Mouse (Mus musculus) ES-E14 (cell line): ENCODE results near the gene Gm10160. TPM values are rescaled to one million over a fixed set of nuclear protein-coding genes. Genes with fewer than 3 reads are reported as not detected.
A peak's percentile ranks its signal among the peaks of the same experiment; 100 is the strongest.

ENCODE experiments used
- DNase-seq: peaks from one replicate; pipeline ENCODE4 v3.0.0-alpha.2; 2013; ENCODE audit warnings: low read depth, low spot score
- H3K27ac ChIP-seq: 2 replicates; pipeline ENCODE4 v1.5.1; 2012; ENCODE audit warnings: low read depth, mild to moderate bottlenecking, low read length, moderate library complexity, mixed read lengths; ENCODE audit not compliant: poor library complexity, insufficient read depth, severe bottlenecking
- H3K36me3 ChIP-seq: 2 replicates; pipeline ENCODE4 v1.6.1; 2012; ENCODE audit warnings: mild to moderate bottlenecking, low read length, moderate library complexity, mixed read lengths; ENCODE audit not compliant: control insufficient read depth, poor library complexity, insufficient read depth, severe bottlenecking
- H3K4me1 ChIP-seq, 2 experiments: fragments of 150-350 bp in 1 of 2; sonication (generic) in 1 of 2; 2 replicates each; pipeline ENCODE4 v1.6.1; 2012; ENCODE audit warnings: low read length in 2 of 2, mild to moderate bottlenecking in 1 of 2, mixed read lengths in 1 of 2; ENCODE audit not compliant: control insufficient read depth in 2 of 2, insufficient read depth in 2 of 2, poor library complexity in 1 of 2
- H3K4me3 ChIP-seq, 2 experiments: fragments of 150-350 bp in 1 of 2; sonication (generic) in 1 of 2; 2 replicates each; pipeline ENCODE4 v1.5.1; 2012; ENCODE audit warnings: low read length in 2 of 2, low read depth in 1 of 2, mild to moderate bottlenecking in 1 of 2, mixed read lengths in 1 of 2; ENCODE audit not compliant: insufficient read depth in 1 of 2, poor library complexity in 1 of 2, severe bottlenecking in 1 of 2
- H3K9ac ChIP-seq: 2 replicates; pipeline ENCODE4 v1.6.1; 2012; ENCODE audit warnings: low read depth, mild to moderate bottlenecking, low read length, mixed read lengths; ENCODE audit not compliant: poor library complexity, insufficient read depth, severe bottlenecking
- H3K9me3 ChIP-seq: fragments of 150-350 bp; sonication (generic); 2 replicates; pipeline ENCODE4 v1.6.1; 2012; ENCODE audit warnings: low read depth, mild to moderate bottlenecking, low read length; ENCODE audit not compliant: control insufficient read depth, insufficient read depth
- CHD2 ChIP-seq: IDR thresholded peaks from 2 replicates; pipeline ENCODE4 v1.6.1; 2014; ENCODE audit warnings: mild to moderate bottlenecking, low read depth, low read length, inconsistent platforms
- HCFC1 ChIP-seq: IDR thresholded peaks from 2 replicates; pipeline ENCODE4 v1.6.1; 2012; ENCODE audit warnings: low read length, inconsistent platforms, borderline replicate concordance; ENCODE audit not compliant: insufficient read depth
- MAFK ChIP-seq: IDR thresholded peaks from 2 replicates; pipeline ENCODE4 v1.6.1; 2014; ENCODE audit warnings: mild to moderate bottlenecking, low read depth, low read length, inconsistent platforms; ENCODE audit not compliant: insufficient read depth
- ZC3H11A ChIP-seq: IDR thresholded peaks from 2 replicates; pipeline ENCODE4 v1.6.1; 2012; ENCODE audit warnings: low read depth, mild to moderate bottlenecking, inconsistent platforms, low read length, borderline replicate concordance
- ZNF384 ChIP-seq: IDR thresholded peaks from 2 replicates; pipeline ENCODE4 v1.6.1; 2012; ENCODE audit warnings: low read depth, low read length, inconsistent platforms
- in situ Hi-C, 2 experiments: fragments of 600-800 bp; cut with MboI; formaldehyde crosslinking; loops; one replicate each; pipeline ENCODE4 v1.15.1; 2025; ENCODE audit warnings: low sequenced_read_pairs in 2 of 2, inconsistent platforms in 1 of 2; ENCODE audit not compliant: unreplicated experiment in 2 of 2
- total RNA-seq: library from RNA; depleted of rRNA; stranded (reverse); fragments of 300-350 nt; gene quantifications from 2 replicates; pipeline ENCODE4 v1.2.3, GENCODE M21; 2012; rRNA removed

Gm10160 gene
- total RNA-seq, 1 experiment, result not detected

DNA sequence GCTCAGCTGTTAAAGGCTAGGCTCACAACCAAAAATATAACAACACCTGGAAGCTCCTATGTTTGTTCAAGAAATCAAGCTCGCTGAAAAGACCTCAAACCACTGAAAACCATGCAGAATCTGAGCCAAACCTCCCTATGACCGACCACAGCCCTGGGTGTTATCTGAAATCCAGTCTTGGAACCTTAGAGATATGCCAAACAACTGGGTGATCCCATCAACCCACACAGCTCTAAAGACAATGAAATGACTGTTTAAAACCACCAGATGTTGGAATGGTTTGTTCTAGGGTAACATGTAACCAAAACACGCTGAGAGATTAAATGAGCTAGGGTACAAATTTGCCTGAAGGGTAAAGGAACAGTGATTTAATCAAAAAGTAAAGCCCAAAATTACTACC, 30.7 kb downstream of the Gm10160 start:
- DNase-seq, result no peak
- 0 out of 2 replicates have a peak, but pooled peaks cover 2% of the 10 kb centered on the region for H3K36me3 ChIP-seq
- H3K4me1 ChIP-seq, result peaks cover under 1 to 5% of the 10 kb centered on the region in 2 experiments; a peak in 3 of 4 replicates
- no peak overlapping the region for H3K9ac ChIP-seq
- H3K27ac ChIP-seq, result no peak overlapping the region
- in situ Hi-C loops, result no loop called here
- TF ChIP-seq ZNF384, result no peak
- TF ChIP-seq ZC3H11A, result no peak
- no peak for TF ChIP-seq CHD2
- no peak for TF ChIP-seq HCFC1
- no peak for TF ChIP-seq MAFK
- no peak overlapping the region for H3K4me3 ChIP-seq
- no peaks in the 10 kb centered on the region for H3K9me3 ChIP-seq

DNA sequence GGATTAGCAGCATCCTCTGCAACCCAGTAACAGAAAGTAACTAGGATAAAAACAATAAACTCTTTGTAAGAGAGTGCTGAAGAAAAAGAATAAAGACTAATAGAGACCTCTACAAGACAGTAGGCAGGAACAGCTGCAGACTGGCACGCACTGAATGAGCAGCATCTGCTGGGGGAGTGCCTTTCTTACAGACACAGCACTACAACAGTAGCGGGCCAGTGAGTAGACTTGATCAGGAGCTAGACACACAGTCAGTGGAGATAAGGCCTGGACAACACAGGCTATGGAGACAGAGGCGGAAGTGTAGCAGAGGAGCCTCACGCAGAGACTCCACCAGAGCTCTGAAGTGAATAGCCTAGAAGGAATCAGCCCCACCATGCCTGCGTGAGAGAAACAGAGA, 49.5 kb downstream of the Gm10160 start:
- no peaks in the 10 kb centered on the region for H3K9me3 ChIP-seq
- H3K4me1 ChIP-seq, result no peaks in the 10 kb centered on the region
- peak overlapping the region; percentile 17; the same call in 1 of the 2 replicates for H3K9ac ChIP-seq
- no peak overlapping the region for H3K27ac ChIP-seq
- DNase-seq, result no peak
- TF ChIP-seq CHD2, result no peak
- in situ Hi-C loops, result no loop called here
- H3K36me3 ChIP-seq, result peaks cover 3% of the 10 kb centered on the region
- H3K4me3 ChIP-seq, result no peak overlapping the region

Other genes starting within 250 kb of the Gm10160 start
- gene Homer2, start 148.3 kb downstream of the Gm10160 start, total RNA-seq, result 4.4 and 6.5 TPM in 2 replicates
- 15.4 and 23.3 TPM in 2 replicates for gene Ramac, start 92.9 kb downstream of the Gm10160 start, total RNA-seq
- gene 3110040N11Rik, start 66.3 kb downstream of the Gm10160 start, total RNA-seq, result 27.1 and 36.1 TPM in 2 replicates
- gene Btbd1, start 26.4 kb downstream of the Gm10160 start, total RNA-seq, result 26.5 and 28.2 TPM in 2 replicates
- gene Tm6sf1, start 3.2 kb upstream of the Gm10160 start, total RNA-seq, result 2.2 and 2.3 TPM in 2 replicates
- 3.1 and 3.7 TPM in 2 replicates for gene Hdgfl3, start 78.7 kb upstream of the Gm10160 start, total RNA-seq
- 0.16 and 0.27 TPM in 2 replicates for gene Bnc1, start 136.5 kb upstream of the Gm10160 start, total RNA-seq